Mouse (Mus musculus): Measurements from ENCODE around the gene Rhoj.
A peak's percentile ranks its signal among the peaks of the same experiment; 100 is the strongest.
"Not testable (repeated sequence)": the region's sequence is repeated elsewhere in the genome, so short reads cannot be mapped to it uniquely, and the experiment has no call there.

The Rhoj gene

GRCm38 (mm10) chr12:75391526-75391925, 83.4 kb downstream of the Rhoj start:
- no peak for DNase-seq (ENCODE audit: extremely low spot score)

- no peak for DNase-seq (ENCODE audit: extremely low spot score)
These were observed 86.1 kb downstream of the Rhoj start for GRCm38 (mm10) chr12:75394011-75394773.

GRCm38 (mm10) chr12:75396616-75397015, 88.5 kb downstream of the Rhoj start:
- no peak for DNase-seq (ENCODE audit: extremely low spot score)

GRCm38 (mm10) chr12:75397077-75397476, 89.0 kb downstream of the Rhoj start:
- DNase-seq (ENCODE audit: extremely low spot score): no peak

GRCm38 (mm10) chr12:75412964-75413363, 104.8 kb downstream of the Rhoj start:
- no peak for DNase-seq (ENCODE audit: extremely low spot score)

GRCm38 (mm10) chr12:75414991-75415390, 106.9 kb downstream of the Rhoj start:
- no peak for DNase-seq (ENCODE audit: extremely low spot score)

GRCm38 (mm10) chr12:75416681-75417080, 108.6 kb downstream of the Rhoj start, which contains the start of gene Gphb5:
Gene Gphb5, minus strand, starts transcription at chr12:75416781.
- DNase-seq (ENCODE audit: extremely low spot score): no peak

- DNase-seq (ENCODE audit: extremely low spot score): peak; percentile 4
These were observed 116.2 kb downstream of the Rhoj start for GRCm38 (mm10) chr12:75424359-75424758.

- no peak for DNase-seq (ENCODE audit: extremely low spot score)
These were observed 116.7 kb downstream of the Rhoj start for GRCm38 (mm10) chr12:75424817-75425216.

GRCm38 (mm10) chr12:75425882-75426281, 117.8 kb downstream of the Rhoj start:
- DNase-seq (ENCODE audit: extremely low spot score): no peak

- no peak for DNase-seq (ENCODE audit: extremely low spot score)
These were observed 120.6 kb downstream of the Rhoj start for GRCm38 (mm10) chr12:75428719-75429118.

GRCm38 (mm10) chr12:75429685-75430396, 121.7 kb downstream of the Rhoj start:
- DNase-seq (ENCODE audit: extremely low spot score): no peak

GRCm38 (mm10) chr12:75432400-75432799, 124.3 kb downstream of the Rhoj start:
- DNase-seq (ENCODE audit: extremely low spot score): not testable (repeated sequence)

GRCm38 (mm10) chr12:75446245-75446644, 138.1 kb downstream of the Rhoj start:
- DNase-seq (ENCODE audit: extremely low spot score): no peak

GRCm38 (mm10) chr12:75448921-75449320, 140.8 kb downstream of the Rhoj start:
- DNase-seq (ENCODE audit: extremely low spot score): no peak

GRCm38 (mm10) chr12:75449475-75449966, 141.4 kb downstream of the Rhoj start:
- no peak for DNase-seq (ENCODE audit: extremely low spot score)

GRCm38 (mm10) chr12:75450011-75450410, 141.9 kb downstream of the Rhoj start:
- no peak for DNase-seq (ENCODE audit: extremely low spot score)

GRCm38 (mm10) chr12:75450592-75450991, 142.5 kb downstream of the Rhoj start:
- no peak for DNase-seq (ENCODE audit: extremely low spot score)
